Mouse (Mus musculus): ENCODE data around the gene Rab36.

Rab36 gene

DNA sequence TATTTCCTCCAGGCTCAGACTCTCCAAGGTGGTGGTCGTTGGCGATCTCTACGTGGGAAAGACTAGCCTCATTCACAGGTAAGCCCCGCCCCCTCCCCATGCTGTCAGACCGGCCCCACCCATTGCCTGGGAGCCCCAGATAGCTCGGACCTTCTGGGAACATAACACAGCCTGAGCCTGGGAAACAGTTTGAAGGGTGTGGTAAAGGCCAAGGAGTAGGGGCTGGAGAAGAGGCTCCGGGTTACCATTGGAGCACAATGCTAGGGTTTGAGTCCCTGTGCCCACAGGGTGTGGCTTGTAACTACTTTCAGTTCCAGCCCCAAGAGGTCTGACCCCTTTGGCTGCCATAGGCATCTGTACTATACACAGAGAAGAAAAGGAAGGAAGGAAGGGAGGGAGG lies 7.6 kb downstream of the Rab36 start:
- no peak for DNase-seq (ENCODE audit: low spot score in 2 of 2)

DNA sequence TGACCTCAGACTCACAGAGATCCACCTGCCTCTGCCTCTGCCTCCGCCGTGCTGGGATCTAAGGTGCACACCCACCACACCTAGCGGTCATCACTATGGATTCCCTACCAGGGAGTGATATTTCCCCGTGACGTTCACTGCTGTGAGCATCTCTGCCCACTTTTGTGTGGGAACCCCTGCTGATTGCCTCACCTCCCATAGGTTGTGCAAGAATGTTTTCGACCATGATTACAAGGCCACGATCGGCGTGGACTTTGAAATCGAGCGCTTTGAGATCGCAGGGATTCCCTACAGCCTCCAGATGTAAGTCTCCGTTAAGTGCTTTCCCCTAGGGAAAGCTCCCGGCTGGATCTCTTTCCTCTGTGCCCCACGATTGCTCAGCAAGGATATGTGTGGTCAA lies 9.0 kb downstream of the Rab36 start:
- DNase-seq (ENCODE audit: low spot score in 2 of 2): no peak

DNA sequence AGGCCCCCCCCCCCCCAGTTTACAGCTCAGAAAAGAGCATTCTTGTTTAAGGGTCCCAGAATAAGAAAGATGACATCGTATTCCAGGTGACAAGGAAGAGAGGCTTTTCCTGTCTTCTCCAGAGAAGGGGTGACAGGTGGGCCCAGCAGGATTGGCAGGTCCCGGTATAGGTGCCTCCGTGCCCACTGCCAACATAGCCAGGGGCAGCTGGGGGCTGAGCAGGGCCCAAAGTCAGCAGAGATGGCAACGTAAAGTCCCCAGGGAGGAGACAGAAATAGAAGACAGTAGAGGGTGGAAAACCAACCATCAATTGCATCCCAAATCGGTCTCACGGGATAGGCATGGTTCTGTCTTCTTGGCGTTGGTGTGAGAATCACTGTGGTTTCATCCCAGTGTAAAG lies 11.9 kb downstream of the Rab36 start:
- no peak for DNase-seq (ENCODE audit: low spot score in 2 of 2)

DNA sequence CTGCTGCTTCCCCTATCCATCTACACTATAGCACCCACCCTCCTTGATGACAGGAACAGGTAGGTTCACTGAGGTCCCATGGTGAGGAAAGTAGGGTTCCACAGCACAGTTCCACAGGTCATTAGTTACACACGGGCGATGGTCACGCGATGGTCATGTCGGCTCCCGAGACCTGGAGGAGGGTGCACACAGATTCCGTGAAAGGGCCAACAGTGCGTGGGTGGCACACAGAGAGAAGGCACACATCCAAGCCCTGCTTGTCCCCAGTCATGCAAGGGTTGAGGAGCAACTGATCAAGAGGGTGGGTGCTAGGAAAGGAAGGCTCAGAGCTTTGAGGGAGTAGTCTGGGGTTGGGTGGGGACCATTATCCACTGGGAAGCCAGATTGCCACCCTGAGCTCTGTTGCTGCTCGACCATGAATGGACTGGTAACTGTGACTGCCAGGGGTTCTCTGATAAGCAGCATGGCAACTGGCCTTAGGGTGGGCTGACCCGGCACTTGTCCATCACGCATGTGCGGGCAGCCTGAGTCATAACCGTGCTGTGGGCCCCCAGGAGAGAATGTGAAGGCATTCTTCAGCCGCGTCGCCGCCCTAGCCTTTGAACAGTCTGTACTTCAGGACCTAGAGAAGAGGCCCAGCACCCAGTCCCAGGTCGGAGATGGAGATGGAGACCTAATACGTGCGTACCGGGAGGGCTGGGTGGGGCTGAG lies 14.7 kb downstream of the Rab36 start:
- no peak for DNase-seq (ENCODE audit: low spot score in 2 of 2)

DNA sequence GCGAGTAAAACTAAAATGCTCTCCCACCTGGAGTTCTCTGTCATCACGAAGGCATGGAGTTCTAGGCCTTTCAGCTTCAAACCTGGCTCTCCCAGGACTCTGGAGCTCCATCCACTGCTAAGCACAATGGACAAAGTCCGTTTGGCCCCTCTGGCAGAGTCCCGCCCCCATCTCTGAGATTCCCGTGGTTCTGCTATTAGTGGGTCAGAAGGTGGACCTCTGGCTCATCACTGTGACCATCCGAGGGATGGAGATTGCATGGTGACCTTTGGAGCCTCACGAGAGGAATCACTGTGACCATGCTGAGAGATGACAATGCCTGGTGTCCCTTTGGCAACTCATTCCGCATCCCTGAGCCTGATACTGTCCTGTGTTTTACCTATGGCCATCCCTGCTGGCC lies 16.0 kb downstream of the Rab36 start:
- no peak for DNase-seq (ENCODE audit: low spot score in 2 of 2)

DNA sequence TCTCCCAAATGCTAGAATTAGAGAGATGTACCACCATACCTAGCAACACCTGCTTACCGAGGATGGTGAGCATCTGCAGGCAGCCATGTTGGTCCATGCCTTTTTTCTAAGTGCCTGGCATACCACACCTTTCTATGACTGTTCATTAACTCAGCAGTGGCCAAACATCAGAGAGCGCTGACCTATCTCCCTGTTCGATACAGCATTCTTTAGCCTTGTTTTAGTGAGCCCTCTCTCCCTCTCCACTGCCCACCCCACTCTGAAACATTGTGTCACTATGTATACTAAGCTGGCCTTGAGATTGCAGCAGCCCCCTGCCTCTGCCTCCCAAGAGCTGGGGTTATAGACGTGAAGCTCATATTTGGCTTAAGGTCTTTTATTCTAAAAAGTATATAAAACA lies 16.8 kb downstream of the Rab36 start:
- DNase-seq (ENCODE audit: low spot score in 2 of 2): no peak

DNA sequence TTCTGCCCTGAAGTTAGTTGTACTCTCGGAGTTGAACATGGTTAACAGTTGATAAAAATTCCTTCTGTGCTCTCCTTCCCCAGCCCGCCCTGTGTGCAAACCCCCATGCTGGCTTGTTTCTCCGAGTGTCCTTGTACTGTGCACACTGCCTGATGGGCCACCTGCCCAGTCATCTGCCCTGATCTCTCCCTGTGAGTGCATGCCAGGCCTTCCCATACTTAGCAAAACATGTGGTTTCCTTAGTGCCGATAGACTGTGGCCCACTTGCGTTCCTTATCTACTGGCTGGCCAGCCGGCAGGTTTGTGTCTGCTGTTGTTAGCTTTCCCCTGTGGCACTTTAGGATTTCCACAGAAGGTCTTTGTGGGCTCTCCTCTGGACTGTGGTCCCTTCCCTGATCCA lies 17.3 kb downstream of the Rab36 start:
- DNase-seq (ENCODE audit: low spot score in 2 of 2): no peak

DNA sequence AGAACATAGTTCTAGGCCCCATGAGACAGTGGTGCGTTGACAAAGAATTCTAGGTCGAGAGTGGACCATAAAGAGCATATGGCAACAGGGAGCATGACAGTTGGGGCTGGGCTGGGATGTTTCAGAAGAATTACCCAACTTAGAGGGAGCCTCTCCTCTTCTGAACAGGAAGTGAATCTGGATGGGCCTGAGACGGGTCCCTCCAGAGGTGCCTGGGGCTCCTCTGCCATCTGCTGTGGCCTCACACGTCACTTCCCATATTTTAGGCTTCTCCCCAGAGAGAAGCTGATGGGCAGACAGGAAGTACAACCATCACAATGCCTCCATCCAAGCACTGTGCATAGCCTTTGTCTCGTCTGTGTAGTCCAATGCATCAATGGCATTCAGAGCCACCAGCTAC lies 18.8 kb downstream of the Rab36 start:
- DNase-seq (ENCODE audit: low spot score in 2 of 2): no peak

DNA sequence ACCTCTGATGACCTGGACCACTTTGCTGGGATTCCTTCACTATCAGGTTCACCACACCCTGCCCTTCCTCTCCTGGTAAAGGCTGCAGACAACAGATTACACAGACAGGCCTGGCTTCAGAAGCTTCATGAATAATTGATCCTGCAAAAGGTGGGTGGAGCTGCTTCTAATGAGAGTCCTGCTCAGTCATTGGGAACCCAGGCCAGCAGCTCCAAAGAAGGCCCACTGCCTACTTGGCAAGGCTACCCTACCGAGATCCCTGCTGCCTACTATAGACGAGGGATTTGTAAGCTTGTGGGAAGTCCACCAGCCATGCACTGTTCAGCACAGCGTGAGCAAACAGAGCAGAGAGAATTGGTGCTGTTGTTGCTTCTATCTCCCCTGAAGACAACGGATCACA lies 19.4 kb downstream of the Rab36 start:
- peak in 1 of 2 experiments; percentile 49 for DNase-seq (ENCODE audit: low spot score in 2 of 2)

DNA sequence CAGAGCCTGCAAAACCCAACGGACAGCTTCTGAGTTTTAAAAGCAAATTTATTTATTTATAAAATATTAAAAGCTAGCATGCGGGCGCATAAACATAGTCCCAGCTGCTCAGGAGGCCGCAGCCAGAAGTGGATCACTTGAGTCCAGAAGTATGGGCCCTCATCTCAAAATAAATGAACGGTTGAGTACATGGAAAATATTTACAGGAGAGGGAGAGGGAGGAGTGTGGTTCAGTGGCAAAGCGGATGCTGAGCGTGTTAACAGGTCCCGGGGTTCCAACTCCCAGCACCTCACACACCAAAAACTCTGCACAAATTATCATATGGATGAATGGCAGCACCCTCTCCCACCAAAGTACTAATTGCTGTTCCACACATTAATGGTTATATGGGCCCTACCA lies 21.5 kb downstream of the Rab36 start:
- no peak for DNase-seq (ENCODE audit: low spot score in 2 of 2)

DNA sequence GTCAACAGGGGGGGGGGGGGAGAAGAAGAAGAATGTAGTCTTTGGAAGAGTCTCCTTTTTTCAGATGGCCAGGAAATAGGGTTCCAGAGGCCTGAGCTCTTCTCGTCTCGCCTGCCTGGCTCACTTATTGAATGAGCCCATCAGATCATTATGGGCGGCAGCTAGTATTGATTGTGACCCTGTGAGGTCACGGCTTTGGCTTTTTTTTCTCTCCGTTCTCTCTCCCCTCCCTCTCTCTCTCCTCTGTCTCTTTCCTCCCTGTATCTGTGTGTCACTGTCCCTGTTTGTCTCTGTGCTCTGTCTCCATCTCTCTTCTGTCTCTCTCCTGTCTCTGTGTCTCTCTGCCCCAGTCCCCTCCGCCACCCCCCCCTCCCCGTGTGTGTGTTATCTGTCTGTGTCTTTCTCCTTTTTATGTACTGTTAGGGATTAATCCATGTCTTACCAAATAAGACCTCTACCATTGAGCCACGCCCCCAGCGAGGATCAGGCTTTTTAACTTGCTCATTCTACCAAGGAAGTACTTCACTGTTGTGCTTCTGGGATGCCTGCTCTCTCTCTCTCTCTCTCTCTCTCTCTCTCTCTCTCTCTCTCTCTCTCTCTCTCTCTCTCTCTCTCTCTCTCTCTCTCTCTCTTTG lies 22.0 kb downstream of the Rab36 start:
- no peak for DNase-seq (ENCODE audit: low spot score in 2 of 2)

DNA sequence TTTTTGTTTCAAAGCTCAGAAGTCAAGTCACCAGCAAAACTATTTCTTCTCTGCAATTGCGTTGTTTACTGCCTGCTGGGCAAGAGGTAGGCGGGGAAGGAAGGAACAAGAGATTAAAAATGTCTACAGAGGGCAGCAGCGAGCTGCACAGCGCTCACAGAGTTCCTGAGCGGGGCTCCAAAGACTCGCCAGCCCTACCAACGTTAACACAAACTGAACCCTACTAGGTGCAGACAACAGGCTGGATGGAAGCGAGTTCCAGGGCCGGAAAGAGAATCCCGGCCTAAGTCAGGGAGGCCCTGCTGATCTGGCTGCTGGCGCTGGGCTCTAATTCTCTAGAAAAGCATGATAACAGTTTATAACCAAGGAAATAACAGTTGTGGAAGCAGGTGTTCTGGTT lies 22.5 kb downstream of the Rab36 start:
- DNase-seq (ENCODE audit: low spot score in 2 of 2): peak; percentile 76 to 82

DNA sequence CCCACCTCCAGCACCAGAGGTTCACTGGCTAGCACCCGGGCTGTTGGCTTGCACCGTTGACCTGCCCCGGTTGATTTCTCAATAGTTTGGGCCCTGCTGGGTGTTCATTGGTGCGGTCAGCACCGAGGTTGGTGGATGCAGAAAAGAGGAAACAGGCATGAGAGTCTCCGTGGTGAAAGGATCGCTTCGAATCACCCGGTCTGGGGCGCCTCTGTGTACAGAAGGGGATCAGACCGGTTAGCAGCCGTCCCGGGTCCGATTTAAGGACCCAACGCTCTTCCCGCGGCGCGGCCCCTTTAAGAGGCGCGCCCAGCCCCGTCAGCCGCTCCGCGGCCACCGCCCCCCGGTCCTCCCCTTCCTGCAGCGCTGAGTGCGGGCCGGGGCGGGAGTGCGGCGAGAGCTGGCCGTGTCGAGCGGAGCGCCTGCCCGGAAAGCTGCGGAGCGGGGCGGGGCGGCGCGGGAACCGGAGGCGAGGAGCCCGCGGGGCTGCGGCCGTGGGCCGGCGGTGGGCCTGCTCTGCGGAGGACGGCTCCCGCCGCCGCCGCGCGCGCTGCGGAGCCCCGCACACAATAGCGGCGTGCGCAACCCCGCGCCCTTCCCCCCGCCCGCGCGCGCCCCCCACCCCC lies 23.5 kb downstream of the Rab36 start, which contains the start of gene Bcr:
TSS of gene Bcr (plus strand) at position 376 of the 626 bp plus-strand sequence.
- DNase-seq (ENCODE audit: low spot score in 2 of 2): peak; percentile 72 to 78

DNA sequence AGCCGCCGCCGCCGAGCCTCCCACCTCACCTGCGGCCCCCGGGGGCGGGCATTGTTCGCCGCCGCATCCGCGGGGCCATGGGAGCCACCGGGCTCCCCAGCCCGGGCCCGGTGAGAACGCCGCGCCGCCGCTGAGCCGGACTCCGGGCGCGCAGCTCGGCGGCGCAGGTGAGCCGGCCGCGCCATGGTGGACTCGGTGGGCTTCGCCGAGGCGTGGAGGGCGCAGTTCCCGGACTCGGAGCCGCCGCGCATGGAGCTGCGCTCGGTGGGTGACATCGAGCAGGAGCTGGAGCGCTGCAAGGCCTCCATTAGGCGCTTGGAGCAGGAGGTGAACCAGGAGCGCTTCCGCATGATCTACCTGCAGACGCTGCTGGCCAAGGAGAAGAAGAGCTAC lies 24.0 kb downstream of the Rab36 start:
- no peak for DNase-seq (ENCODE audit: low spot score in 2 of 2)

DNA sequence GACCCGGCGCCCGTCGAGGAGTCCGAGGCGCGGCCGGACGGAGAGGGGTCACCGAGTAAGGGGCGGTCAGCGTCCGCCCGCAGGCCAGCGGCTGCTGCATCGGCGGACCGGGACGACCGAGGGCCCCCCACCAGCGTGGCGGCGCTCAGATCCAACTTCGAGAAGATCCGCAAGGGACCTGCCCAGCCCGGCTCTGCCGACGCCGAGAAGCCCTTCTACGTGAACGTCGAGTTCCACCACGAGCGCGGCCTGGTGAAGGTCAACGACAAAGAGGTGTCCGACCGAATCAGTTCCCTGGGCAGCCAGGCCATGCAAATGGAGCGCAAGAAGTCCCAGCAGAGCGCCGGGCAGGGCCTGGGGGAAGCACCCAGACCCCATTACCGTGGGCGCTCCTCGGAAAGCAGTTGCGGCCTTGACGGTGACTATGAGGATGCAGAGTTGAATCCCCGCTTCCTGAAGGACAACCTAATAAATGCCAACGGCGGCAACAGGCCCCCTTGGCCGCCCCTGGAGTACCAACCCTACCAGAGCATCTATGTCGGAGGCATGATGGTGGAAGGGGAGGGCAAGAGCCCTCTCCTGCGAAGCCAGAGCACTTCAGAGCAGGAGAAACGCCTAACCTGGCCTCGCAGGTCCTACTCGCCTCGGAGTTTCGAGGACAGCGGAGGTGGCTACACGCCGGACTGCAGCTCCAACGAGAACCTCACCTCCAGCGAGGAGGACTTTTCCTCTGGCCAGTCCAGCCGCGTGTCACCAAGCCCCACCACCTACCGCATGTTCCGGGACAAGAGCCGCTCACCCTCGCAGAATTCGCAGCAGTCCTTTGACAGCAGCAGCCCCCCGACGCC lies 24.7 kb downstream of the Rab36 start:
- no peak for DNase-seq (ENCODE audit: low spot score in 2 of 2)

DNA sequence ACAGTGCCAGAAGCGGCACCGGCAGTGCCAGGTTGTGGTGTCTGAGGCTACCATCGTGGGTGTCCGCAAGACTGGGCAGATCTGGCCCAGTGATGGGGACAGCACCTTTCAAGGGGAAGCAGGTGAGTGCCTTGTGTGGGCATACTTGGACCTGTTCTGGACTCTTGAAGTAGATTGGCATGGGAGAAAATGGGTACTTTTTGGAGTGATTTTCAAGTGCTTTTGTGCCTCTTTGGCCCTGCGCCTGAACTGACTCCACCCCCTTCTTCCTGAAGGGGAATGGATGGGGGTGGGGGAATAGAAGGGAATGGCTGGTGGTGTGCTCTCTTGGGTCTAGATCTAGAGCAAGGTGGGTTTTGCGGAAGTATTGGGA lies 25.3 kb downstream of the Rab36 start:
- no peak for DNase-seq (ENCODE audit: low spot score in 2 of 2)

DNA sequence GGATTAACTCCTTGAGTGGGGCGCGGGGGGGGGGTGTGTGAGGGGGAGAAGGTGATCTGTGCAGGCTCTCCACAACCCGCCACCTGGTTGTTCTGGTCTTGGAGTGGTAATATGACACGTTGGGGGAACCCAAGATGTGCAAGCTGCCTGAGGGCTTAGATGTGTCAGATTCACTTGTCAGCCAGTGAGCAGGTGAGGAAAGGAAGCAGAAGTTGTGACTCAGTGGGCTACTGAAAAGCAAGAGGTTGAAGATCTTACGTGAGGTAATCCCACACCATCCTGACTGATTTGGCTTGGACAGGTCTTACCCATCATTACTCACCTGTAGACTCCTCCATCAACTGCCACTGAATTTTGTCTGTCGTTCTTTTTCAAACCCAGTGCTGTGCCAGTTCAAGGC lies 25.8 kb downstream of the Rab36 start:
- no peak for DNase-seq (ENCODE audit: low spot score in 2 of 2)

DNA sequence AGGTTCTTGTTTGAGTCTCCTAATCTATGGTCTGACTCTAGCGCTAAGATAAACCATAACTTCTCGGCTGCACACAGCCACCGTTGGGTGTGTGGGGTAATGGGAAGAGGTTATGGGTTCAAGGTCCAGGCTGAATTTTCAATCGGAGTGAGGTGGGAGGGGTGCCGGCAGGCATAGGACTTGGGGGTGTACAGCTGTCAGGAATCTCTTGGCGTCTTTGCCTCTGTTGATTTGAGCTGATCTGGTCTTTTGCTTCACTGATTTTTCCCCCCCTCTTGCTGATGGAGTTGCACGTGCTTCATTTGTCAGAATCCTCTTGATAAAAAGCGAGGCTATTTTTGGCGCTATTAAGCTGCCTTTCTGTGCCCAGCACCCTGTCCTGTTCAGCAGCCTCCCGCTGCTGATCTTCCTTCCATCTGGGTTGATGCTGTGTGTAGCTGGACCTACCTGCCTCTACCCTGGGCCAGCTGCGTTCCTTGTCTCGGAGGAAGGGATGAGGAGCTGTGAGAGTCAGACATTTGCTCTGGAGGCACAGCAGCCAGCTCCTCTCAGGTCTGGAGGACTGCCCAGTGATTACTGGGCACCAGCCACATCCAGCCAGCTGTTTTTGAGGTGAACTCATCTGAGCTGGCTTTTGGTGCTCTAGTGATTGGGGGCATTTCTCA lies 26.6 kb downstream of the Rab36 start:
- DNase-seq (ENCODE audit: low spot score in 2 of 2): no peak

DNA sequence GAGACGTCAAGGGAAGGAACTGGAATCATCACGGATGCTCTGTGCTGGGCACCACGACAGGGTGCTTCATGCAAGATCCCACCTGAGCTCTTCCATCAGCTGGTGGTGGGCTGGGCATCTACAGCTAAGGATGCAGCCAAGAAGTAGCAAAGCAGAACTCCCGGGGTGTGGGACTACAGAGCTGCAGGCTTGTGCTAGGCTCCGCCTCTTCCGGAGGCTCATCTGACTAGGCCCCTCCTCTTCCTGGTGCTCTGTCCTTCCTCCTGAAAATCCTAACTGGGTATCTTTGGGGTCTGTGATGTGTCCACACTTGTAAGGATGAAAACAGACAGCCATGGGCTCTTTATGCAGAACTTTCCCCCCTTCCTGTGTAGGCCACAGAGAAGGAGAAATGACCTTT lies 28.8 kb downstream of the Rab36 start:
- DNase-seq (ENCODE audit: low spot score in 2 of 2): no peak

DNA sequence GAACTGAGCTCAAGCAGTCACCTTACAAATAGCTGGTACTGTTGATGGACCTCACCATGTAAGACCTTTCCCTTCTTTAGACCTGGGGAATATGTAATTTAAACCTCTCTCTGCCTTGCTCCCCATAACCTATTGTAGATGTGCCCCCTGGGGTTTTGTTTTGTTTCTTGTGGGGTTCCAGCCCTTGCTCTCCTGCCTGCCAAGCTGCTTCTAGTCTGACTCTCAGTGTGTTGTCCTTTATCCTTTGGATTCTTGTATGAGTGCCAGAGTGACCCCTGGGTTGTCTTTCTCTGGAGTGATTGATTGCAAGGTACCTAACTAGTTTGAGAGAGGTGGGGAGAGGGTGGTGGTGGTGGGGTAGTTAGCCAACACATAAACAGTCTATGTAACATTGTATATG lies 30.6 kb downstream of the Rab36 start:
- DNase-seq (ENCODE audit: low spot score in 2 of 2): no peak

DNA sequence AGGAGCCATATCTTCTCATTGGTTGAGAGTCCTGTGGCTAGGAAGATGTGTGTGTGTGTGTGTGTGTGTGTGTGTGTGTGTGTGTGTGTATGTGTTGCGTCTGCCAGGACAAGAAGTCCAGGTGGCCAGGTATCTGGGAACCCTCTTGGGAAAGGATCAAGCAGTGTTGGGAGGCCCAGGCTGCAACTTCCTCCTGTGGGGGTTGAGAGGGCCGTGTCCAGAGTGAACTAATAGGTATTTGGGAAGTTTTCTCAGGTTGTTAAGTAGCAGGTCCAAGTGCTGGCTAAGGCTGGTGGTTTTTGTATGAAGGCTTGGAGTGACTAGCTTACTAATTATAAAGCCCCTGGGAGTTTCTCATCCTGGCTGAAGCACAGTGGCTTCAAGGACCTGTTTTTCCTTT lies 31.2 kb downstream of the Rab36 start:
- no peak for DNase-seq (ENCODE audit: low spot score in 2 of 2)
